Mouse (Mus musculus) adrenal gland, adult 18-20 months (tissue): Measurements from ENCODE around the gene Oaf. TPM values are rescaled to one million over a fixed set of nuclear protein-coding genes. Genes with fewer than 3 reads are reported as not detected.

Experiments used
- DNase-seq, 2 experiments: peaks; one replicate each; pipeline ENCODE4 v3.0.0; 2021 to 2022; ENCODE audit warnings: low spot score in 2 of 2
- total RNA-seq, 2 experiments: library from RNA; stranded (reverse); gene quantifications; 1 replicate in 1 of 2; 2 replicates in 1 of 2; pipeline ENCODE4 v1.2.3; 2021

Oaf gene
- total RNA-seq, 2 experiments from 2014 or later = 9.9 to 38.0 TPM

GRCm38 (mm10) chr9:43226573-43227160 lies 13.0 kb downstream of the Oaf start:
- no peak for DNase-seq

GRCm38 (mm10) chr9:43225481-43225880 lies 14.2 kb downstream of the Oaf start:
- no peak for DNase-seq

GRCm38 (mm10) chr9:43224771-43225355 lies 14.8 kb downstream of the Oaf start:
- DNase-seq = no peak

DNA sequence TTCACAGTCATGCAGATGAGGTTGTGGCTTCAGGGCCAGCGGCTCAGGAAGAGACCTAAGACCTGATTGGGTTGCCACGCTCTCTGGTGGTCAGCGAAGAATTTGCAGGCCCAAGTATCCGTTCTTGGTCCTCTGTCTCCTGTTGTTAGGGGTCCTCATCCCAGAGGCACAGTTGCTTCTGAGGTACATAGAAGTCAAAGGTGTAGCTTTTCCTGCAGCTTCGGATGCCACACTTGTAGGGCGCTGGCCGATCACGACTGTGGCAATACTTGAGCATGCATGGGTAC lies 17.3 kb downstream of the Oaf start:
- no peak for DNase-seq

DNA sequence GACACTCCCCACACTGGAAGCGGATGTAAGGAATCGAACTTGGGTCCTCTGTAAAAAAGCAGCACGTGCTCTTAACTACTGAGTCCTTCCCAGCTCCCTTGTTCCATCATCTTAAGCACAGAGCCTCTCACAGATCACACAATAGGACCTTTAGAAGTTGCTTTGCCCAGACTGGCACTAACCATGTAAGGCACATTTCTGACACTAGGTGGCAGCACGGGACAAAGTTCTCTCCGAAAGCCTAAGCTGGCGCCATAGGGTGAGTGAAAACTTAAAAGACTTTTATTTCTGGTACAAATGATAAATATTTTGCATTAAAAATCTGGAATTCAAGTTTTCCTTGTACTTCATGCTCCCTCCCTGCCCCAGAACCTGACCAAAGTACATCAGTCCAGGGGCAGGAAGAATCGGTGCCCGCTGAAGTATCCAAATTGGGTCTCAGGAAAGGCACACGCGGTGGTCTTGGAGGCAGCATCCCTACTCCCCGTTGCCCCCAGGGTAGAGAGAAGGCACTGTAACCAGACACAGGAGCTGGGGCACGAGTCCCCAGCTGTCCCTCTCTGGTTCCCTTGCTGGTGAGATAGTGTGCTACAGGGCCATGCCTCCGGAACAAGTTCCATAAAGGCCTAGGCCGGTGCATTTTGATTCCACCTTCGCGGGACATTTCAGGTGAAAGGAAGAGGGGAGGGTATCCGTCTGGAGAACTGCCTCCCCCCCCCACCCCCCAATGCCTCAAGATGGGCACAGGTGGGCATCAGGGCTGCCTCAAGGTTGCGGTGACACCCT lies 17.9 kb downstream of the Oaf start:
- peak; percentile 86 to 90 for DNase-seq

- DNase-seq = peak; percentile 64
Measured at GRCm38 (mm10) chr9:43210771-43211450, 28.8 kb downstream of the Oaf start.

- peak in 1 of 2 experiments; percentile 26 for DNase-seq
Measured at GRCm38 (mm10) chr9:43210190-43210682, 29.5 kb downstream of the Oaf start, which contains the start of gene Pou2f3. Gene Pou2f3, minus strand, starts transcription at chr9:43210369.

DNA sequence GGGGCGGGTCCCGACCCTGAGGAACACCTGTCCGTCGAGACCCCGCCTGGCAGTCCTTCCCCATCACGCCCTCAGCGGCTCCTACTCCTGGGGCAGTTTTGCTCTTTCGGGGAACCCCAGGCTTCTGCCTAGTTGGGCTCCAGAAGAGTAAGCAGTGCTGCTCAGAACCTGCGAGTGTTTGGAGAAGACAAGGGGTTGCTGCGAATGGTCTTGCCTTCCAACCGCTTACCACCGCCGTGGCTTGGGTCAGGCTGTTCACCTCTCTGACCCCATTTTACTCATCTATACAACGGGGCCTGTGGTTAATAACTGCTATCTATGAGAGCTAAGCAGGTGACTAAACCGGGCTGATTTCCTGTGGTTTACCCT lies 33.7 kb downstream of the Oaf start:
- DNase-seq = no peak

GRCm38 (mm10) chr9:43205343-43206021 lies 34.2 kb downstream of the Oaf start:
- DNase-seq = no peak

DNA sequence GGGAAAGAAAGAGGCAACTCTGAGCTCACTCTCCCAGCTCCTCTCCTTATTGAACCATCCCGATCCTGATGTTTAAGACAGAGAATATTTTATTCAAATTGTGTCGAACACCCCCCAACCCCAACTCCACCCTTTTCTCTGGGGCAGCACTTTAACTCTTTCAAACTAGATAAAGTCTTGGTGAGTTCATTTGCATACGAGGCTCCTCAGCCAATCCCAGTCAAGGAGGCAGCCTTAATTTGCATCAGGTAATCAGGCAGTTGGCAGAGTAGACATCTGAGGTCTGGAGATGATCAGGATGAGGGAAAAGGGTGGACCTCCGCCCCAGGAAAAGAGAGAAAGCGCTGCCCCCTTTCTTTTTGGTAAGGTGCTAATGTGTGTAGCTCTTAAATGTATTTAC lies 39.5 kb downstream of the Oaf start:
- DNase-seq = no peak

- no peak for DNase-seq
Measured at GRCm38 (mm10) chr9:43194001-43194400, 45.7 kb downstream of the Oaf start.

DNA sequence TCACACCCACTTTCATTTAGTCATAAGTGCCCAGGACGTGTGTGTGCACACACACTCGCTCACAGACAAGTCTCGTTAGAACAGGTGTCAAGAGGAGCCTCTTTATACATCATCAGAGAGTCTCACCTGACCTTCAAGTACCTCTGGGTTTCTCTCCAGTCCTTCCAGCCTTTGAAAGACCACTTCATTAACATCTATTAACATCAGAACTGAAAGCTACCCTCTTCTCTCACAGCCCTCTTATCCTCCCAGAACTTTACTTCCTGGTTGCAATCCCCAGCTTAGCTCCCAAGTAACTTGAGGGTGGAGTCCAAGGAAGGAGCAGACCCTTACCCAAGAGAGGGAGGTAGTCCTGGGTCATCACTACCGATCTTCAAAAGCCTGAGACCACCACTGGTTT lies 48.1 kb downstream of the Oaf start:
- DNase-seq = no peak

DNA sequence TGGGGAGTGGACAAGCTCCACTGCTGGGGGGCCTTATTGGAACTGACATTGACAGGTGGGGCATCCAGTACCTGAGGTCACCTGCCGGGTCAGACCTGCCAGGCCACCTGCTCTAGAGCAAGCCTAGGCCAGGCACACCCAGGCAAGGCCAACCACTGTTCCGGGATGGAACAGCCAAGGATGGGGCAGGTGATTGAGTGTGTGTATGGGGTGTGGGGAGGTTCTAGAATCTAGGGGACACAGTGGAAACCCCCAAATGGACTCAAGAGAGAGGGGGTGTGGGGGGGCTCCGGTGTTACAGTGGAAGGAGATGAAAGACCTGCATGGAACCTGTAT lies 50.7 kb downstream of the Oaf start:
- no peak for DNase-seq

GRCm38 (mm10) chr9:43188309-43189020 lies 51.2 kb downstream of the Oaf start:
- no peak for DNase-seq

GRCm38 (mm10) chr9:43179614-43180013 lies 60.1 kb downstream of the Oaf start:
- DNase-seq = no peak

- DNase-seq = no peak
Measured at GRCm38 (mm10) chr9:43178172-43178571, 61.5 kb downstream of the Oaf start.

Other genes with a start within 250 kb of the Oaf start
- gene Arhgef12, start 132.7 kb downstream of the Oaf start, total RNA-seq = 100 to 1,000 TPM; 114 to 125 TPM
- 1 to 10 TPM; 4.7 to 4.9 TPM for gene Tmem136, start 123.3 kb downstream of the Oaf start, total RNA-seq
- under 1 TPM; 0.20 to 0.22 TPM for gene Pou2f3, start 29.5 kb downstream of the Oaf start, total RNA-seq
- gene Trim29, start 70.9 kb upstream of the Oaf start, total RNA-seq = under 1 TPM; 0.23 to 0.35 TPM